Mouse (Mus musculus) cerebellum, adult 2 months (tissue): ENCODE results near the gene Eif3g. TPM values are rescaled to one million over a fixed set of nuclear protein-coding genes. Genes with fewer than 3 reads are reported as not detected.

Experiments
- DNase-seq, 2 experiments: peaks; one replicate each; pipeline ENCODE4 v3.0.0; 2021
- H3K27ac ChIP-seq: fragments of 200-500 bp; 2 replicates; pipeline ENCODE4 v1.5.1; 2012; ENCODE audit warnings: low read length, control low read depth, inconsistent platforms; ENCODE audit not compliant: insufficient read depth
- H3K27me3 ChIP-seq: fragments of 200-500 bp; 2 replicates; pipeline ENCODE4 v1.6.1; 2012; ENCODE audit warnings: inconsistent platforms, mild to moderate bottlenecking, low read length, moderate library complexity; ENCODE audit not compliant: control insufficient read depth, insufficient read depth
- H3K4me1 ChIP-seq: fragments of 200-500 bp; 2 replicates; pipeline ENCODE4 v1.6.1; 2011; ENCODE audit warnings: low read length; ENCODE audit not compliant: control insufficient read depth, insufficient read depth
- H3K4me3 ChIP-seq: fragments of 200-500 bp; replicated peaks from 2 replicates; pipeline ENCODE3; 2011; ENCODE audit warnings: mild to moderate bottlenecking, low read depth, low read length, control low read depth; ENCODE audit not compliant: insufficient read depth
- CTCF ChIP-seq: fragments of 200-500 bp; IDR thresholded peaks from 2 replicates; pipeline ENCODE4 v1.5.1; 2011; ENCODE audit warnings: low read depth, mild to moderate bottlenecking, control low read depth, low read length, moderate library complexity, borderline replicate concordance; ENCODE audit not compliant: insufficient read depth
- POLR2A ChIP-seq: fragments of 200-500 bp; IDR thresholded peaks from 2 replicates; pipeline ENCODE4 v1.6.1; 2011; ENCODE audit warnings: low read length, control low read depth, borderline replicate concordance; ENCODE audit not compliant: insufficient read depth
- WGBS: fragments of 180-500 bp; shearing (Covaris S2); methylation state at CpG from one replicate; pipeline ENCODE4 v1.1.7; 2018; 5-methylcytosine and 5-hydroxymethylcytosine counted together
- polyA plus RNA-seq: library from polyadenylated mRNA; depleted of rRNA; stranded (reverse); fragments of >200 nt; gene quantifications from 2 replicates; pipeline ENCODE4 v1.2.3, GENCODE M21; 2012

Gene Eif3g
- polyA plus RNA-seq, 1 experiment, result 129 TPM

DNA sequence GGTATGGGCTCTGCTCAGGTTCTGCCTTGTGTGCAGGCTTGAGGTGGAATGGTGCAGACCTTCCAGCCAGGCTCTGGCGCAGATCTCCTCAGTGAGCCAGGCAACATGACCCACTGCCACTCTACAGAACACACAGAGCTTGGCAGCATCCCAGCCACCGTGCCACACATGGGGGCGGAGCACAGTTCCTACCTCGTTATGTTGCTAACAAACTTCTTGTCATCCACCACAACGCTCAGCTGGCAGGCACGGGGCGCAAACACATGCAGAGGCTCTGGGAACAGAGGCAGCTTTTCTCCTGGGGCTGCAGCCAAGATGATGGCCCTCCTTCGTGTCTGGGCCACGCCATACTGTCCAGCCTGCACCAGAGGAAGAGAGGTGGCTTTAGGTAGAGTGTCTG, 11.5 kb upstream of the Eif3g start:
- H3K27me3 ChIP-seq, result no peaks in the 10 kb centered on the region
- no peak overlapping the region for H3K27ac ChIP-seq
- H3K4me1 ChIP-seq, result no peaks in the 10 kb centered on the region
- TF ChIP-seq POLR2A, result no peak
- no peak for TF ChIP-seq CTCF
- no peak overlapping the region for H3K4me3 ChIP-seq
- DNase-seq, result no peak
- 61% methylated on average over 9 of the region's 9 CpGs for WGBS

DNA sequence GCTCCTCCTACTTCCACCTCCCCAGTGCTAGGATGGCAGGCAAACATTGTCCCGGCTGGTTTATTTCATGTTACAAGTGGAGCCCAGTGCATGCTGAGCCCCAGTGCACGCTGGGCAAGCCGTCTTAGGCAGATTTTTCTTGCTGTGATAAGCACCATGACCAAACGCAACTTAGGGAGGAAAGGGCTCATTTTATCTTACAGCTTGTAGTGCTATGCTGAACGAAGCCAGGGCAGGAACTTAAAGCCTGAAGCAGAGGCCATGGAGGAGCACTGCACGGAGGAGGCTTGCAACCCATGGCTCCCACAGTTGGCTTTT, 3.7 kb upstream of the Eif3g start:
- Histone ChIP-seq H3K4me1 (peaks cover 5% of the 10 kb centered on the region), H3K4me3 (no peak overlapping the region), H3K27ac (no peak overlapping the region), H3K27me3 (no peaks in the 10 kb centered on the region)
- DNase-seq, result no peak
- WGBS, result 21% methylated on average over 6 of the region's 6 CpGs
- TF ChIP-seq CTCF, result no peak
- no peak for TF ChIP-seq POLR2A

DNA sequence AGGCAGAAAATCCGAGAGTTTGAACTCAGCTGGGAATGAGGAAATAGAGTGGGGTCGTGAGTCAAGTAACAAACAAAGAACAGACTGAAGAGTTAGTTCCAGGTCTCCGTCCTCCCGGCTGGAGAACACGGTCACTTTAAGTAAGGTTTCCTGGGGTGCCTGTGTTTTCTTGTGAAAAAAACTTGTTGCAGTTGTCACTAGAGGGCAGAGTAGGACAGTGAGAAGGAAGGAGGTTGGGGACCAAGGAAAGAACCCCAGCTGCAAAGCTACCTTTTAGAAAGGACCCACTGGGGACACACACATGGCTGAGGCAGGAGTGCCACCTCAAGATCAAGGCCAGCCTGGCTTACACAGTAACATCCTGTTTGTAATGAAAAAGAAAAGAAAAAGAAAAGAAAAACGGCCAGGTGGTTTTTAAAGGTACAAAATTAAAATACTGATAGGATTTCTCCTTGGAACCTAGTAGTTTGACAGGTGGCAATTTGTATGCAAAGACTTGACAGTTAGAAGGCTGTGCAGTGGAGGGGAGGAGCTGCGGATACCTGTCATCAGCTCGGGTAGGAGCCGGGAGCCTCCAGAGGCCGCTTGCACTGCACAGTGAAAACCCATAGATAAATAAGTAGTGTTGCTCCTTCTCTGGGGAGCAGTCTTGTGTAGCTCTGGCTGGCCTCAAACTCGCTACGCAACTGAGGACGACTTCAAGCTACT, 3.2 kb upstream of the Eif3g start:
- peak; percentile 61 for TF ChIP-seq CTCF
- TF ChIP-seq POLR2A, result no peak
- Histone ChIP-seq H3K4me3 (no peak overlapping the region), H3K27me3 (no peaks in the 10 kb centered on the region), H3K4me1 (peaks cover 8% of the 10 kb centered on the region), H3K27ac (no peak overlapping the region)
- 15% methylated on average over 13 of the region's 13 CpGs for WGBS
- peak; percentile 28 to 47 for DNase-seq

DNA sequence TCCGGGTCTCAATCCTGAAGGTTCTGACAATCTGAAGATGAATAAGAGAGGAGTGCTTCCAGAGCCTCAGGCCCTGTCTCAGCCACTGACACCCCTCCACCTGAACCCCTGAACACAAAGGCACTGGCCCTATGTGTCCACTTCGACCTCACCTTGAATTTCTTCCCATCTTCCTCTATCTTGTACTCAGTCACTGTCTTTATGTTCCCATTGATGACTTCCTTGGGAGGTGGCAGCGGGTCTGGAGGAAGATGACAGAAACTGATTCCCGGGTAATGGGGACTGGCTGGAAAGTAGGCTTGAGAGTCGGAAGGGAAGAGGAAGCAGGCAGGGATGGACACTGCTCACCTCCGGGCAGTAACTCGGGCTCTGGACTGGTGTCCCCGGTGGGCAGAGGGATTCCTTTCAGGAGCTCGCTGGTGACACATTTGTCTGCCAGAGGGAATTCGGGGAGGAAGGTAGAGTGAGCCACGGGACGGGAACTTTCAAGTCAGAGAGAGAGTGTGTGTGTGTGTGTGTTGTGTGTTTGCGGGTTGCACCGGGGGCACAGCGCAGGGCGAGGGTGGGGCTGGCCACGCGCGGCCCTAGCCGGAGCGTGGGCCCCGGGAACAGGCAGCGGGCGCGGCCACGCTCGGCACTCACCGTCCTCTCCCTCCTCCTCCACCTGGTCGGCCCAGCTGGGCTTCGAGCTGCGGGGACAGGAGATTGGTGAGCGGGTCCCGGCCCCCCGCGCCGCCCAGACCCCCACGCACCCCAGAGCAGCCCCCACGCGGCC, 500 bp downstream of the Eif3g start:
- Histone ChIP-seq H3K4me1 (peaks cover 8% of the 10 kb centered on the region), H3K27me3 (no peaks in the 10 kb centered on the region), H3K27ac (no peak overlapping the region), H3K4me3 (peak overlapping the region; percentile 78)
- TF ChIP-seq CTCF, result no peak
- TF ChIP-seq POLR2A, result no peak
- no peak for DNase-seq
- 5% methylated on average over 37 of the region's 39 CpGs for WGBS

DNA sequence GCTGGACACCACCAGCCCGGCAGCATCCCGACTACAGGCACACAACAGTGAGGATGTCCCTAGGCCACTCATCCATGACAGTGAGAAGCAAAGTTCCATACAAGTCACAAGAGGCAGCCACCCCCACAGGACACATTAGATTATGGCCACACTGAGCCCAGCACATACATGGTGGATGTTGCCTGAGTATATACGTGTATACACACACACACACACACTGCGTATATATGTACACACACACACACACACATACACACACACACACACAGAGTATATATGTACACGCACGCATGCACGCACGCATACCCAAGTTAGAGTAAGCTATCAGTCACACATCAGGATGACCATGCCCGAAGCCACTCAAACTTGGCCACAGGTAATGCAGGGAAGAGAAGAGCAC, 3.0 kb downstream of the Eif3g start:
- Histone ChIP-seq H3K27me3 (no peaks in the 10 kb centered on the region), H3K4me3 (no peak overlapping the region), H3K4me1 (peaks cover 8% of the 10 kb centered on the region), H3K27ac (no peak overlapping the region)
- DNase-seq, result no peak
- 93% methylated on average over 9 of the region's 9 CpGs for WGBS
- TF ChIP-seq CTCF, result no peak
- TF ChIP-seq POLR2A, result no peak

DNA sequence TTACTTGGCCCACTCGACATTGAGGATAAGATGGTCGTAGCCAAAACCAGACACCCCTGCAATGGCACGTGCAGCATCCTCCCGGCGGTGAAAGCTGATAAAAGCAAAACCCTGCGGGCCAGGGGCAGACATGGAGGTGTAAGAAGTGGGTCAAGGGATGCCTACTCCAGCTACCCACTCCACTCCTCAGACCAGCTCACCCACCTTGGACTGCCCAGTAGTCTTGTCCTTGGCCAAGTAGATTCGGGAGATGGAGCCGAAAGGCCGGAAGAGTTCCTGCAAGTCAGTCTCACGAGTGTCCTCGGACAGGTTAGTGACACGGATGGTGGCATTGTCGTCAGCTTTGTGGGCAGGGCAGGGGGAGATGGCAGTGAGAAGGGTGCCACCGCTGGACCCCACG, 3.8 kb downstream of the Eif3g start:
- Histone ChIP-seq H3K4me3 (no peak overlapping the region), H3K4me1 (peaks cover 8% of the 10 kb centered on the region), H3K27me3 (no peaks in the 10 kb centered on the region), H3K27ac (no peak overlapping the region)
- TF ChIP-seq POLR2A, result no peak
- no peak for DNase-seq
- 89% methylated on average over 15 of the region's 15 CpGs for WGBS

DNA sequence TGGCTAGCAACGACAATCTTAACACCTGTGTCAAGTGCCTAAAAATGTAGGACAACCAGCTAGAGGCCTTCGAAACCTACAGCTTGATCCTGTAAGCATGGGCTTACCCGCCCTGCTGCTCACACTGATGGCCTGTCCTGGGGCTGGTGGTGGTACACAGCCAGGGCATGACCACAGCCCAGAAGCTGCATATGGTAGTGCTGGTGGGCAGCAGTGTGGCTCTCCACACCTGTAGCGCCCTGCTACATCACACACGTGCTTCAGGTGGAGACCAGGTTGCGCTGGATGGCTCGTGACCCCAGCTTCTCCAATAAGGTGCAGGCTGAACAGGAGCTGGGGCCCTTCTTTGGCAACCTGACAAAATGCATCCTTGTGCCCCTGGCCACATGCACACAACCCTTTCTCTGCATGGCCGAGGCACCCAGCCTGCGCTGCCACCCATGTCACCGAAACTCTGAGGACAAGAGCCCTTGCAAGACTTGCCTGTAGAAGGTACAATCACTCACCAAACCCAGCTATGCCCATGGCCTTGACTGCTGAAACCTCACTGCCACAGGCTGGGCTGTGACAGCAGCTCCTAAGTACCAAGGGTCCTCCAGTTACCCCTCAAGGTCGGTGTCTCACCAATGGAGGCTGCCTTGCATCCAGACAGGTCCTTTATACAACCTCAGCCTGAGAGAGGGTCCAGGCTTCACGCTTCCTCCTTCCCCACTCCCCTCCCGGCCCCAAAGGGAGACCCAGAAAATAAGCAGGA, 4.7 kb downstream of the Eif3g start:
- Histone ChIP-seq H3K27me3 (no peaks in the 10 kb centered on the region), H3K4me3 (no peak overlapping the region), H3K27ac (no peak overlapping the region), H3K4me1 (peaks cover 8% of the 10 kb centered on the region)
- 80% methylated on average over 13 of the region's 13 CpGs for WGBS
- no peak for DNase-seq
- no peak for TF ChIP-seq POLR2A
- TF ChIP-seq CTCF, result no peak
